Mouse (Mus musculus): ENCODE measurements around the gene Nlrp4b. TPM values are rescaled to one million over a fixed set of nuclear protein-coding genes. Genes with fewer than 3 reads are reported as not detected.
"Not testable (repeated sequence)": the region's sequence is repeated elsewhere in the genome, so short reads cannot be mapped to it uniquely, and the experiment has no call there.

The Nlrp4b gene
- not detected in 2 replicates for total RNA-seq (2017)

GRCm38 (mm10) chr7:10687489-10687888, at the start of gene Nlrp4b:
Gene Nlrp4b, plus strand, starts transcription at chr7:10687789.
- no peak for ATAC-seq (replicated peaks in 1 of 2; ENCODE audit: insufficient read depth in 1 of 2, low FRiP score in 2 of 2, low TSS enrichment in 1 of 2, low read depth in 1 of 2, poor library complexity in 2 of 2, severe bottlenecking in 2 of 2)

GRCm38 (mm10) chr7:10754264-10754663, 66.7 kb downstream of the Nlrp4b start, which contains the start of gene Vmn1r71:
Gene Vmn1r71, minus strand, starts transcription at chr7:10754364.
- no peak for ATAC-seq (replicated peaks in 1 of 2; ENCODE audit: insufficient read depth in 1 of 2, low FRiP score in 2 of 2, low TSS enrichment in 1 of 2, low read depth in 1 of 2, poor library complexity in 2 of 2, severe bottlenecking in 2 of 2)

- ATAC-seq (replicated peaks in 1 of 2; ENCODE audit: insufficient read depth in 1 of 2, low FRiP score in 2 of 2, low TSS enrichment in 1 of 2, low read depth in 1 of 2, poor library complexity in 2 of 2, severe bottlenecking in 2 of 2) = not testable (repeated sequence)
Measured at GRCm38 (mm10) chr7:10757551-10757950, 70.0 kb downstream of the Nlrp4b start.

Other genes with a start within 250 kb of the Nlrp4b start
- gene Vmn1r67, start 244.5 kb upstream of the Nlrp4b start, total RNA-seq (2017) = not detected in 2 replicates
- 6.8 and 7.8 TPM in 2 replicates for gene Zik1, start 192.4 kb upstream of the Nlrp4b start, total RNA-seq (2017)
- not detected in 2 replicates for gene Vmn1r68, start 129.3 kb upstream of the Nlrp4b start, total RNA-seq (2017)
- not detected in 2 replicates for gene Vmn1r69, start 74.1 kb upstream of the Nlrp4b start, total RNA-seq (2017)
- not detected in 2 replicates for gene Vmn1r70, start 56.3 kb upstream of the Nlrp4b start, total RNA-seq (2017)
- not detected in 2 replicates for gene Vmn1r71, start 66.6 kb downstream of the Nlrp4b start, total RNA-seq (2017)
- gene Zscan4b, start 217.3 kb downstream of the Nlrp4b start, total RNA-seq (2017) = not detected in 2 replicates